Mouse (Mus musculus) myocyte (in vitro differentiated cells): ENCODE results near the gene C8b. TPM values are rescaled to one million over a fixed set of nuclear protein-coding genes. Genes with fewer than 3 reads are reported as not detected.

Experiments
- H3K27me3 ChIP-seq: one replicate; pipeline ENCODE4 v1.6.1; 2011; ENCODE audit not compliant: control insufficient read depth, insufficient read depth, insufficient read length
- H3K36me3 ChIP-seq: one replicate; pipeline ENCODE4 v1.6.1; 2011; ENCODE audit not compliant: control insufficient read depth, insufficient read depth
- H3K4me2 ChIP-seq: one replicate; pipeline ENCODE4 v1.6.1; 2011; ENCODE audit warnings: low read depth, control low read depth
- H3K4me3 ChIP-seq: one replicate; pipeline ENCODE4 v1.5.1; 2011; ENCODE audit warnings: mild to moderate bottlenecking, control low read depth, moderate library complexity
- H3K79me2 ChIP-seq: one replicate; pipeline ENCODE4 v1.6.1; 2011; ENCODE audit not compliant: control insufficient read depth, insufficient read depth
- H3ac ChIP-seq: one replicate; pipeline ENCODE4 v1.6.1; 2011; ENCODE audit not compliant: control insufficient read depth, insufficient read length
- CEBPB ChIP-seq: IDR thresholded peaks from 2 replicates; pipeline ENCODE4 v1.6.1; 2011; ENCODE audit warnings: mild to moderate bottlenecking, moderate library complexity; ENCODE audit not compliant: poor library complexity, insufficient read depth, severe bottlenecking
- E2F4 ChIP-seq: IDR thresholded peaks from one replicate; pipeline ENCODE4 v1.6.1; 2011; ENCODE audit warnings: mild to moderate bottlenecking, control low read depth, moderate library complexity; ENCODE audit not compliant: insufficient read depth
- MAX ChIP-seq: IDR thresholded peaks from one replicate; pipeline ENCODE4 v1.6.1; 2011; ENCODE audit warnings: low read depth, mild to moderate bottlenecking, control low read depth
- MYOD1 ChIP-seq, 3 experiments: IDR thresholded peaks; one replicate each; pipeline ENCODE4 v1.6.1; 2011; ENCODE audit warnings: control low read depth in 2 of 3, low read depth in 2 of 3, mild to moderate bottlenecking in 2 of 3, moderate library complexity in 1 of 3; ENCODE audit not compliant: insufficient read length in 2 of 3, control insufficient read depth in 1 of 3
- MYOG ChIP-seq, 3 experiments: IDR thresholded peaks; one replicate each; pipeline ENCODE4 v1.6.1; 2011; ENCODE audit warnings: control low read depth in 2 of 3, low read depth in 2 of 3, mild to moderate bottlenecking in 2 of 3; ENCODE audit not compliant: insufficient read length in 2 of 3, control insufficient read depth in 1 of 3, insufficient read depth in 1 of 3
- POLR2A ChIP-seq: IDR thresholded peaks from one replicate; pipeline ENCODE4 v1.6.1; 2011; ENCODE audit warnings: low read depth, mild to moderate bottlenecking, control low read depth, moderate library complexity; ENCODE audit not compliant: insufficient read length
- POLR2AphosphoS2 ChIP-seq: IDR thresholded peaks from one replicate; pipeline ENCODE4 v1.6.1; 2011; ENCODE audit warnings: low read depth, control low read depth; ENCODE audit not compliant: insufficient read length
- REST ChIP-seq: IDR thresholded peaks from one replicate; pipeline ENCODE4 v1.6.1; 2011; ENCODE audit warnings: mild to moderate bottlenecking, control low read depth, moderate library complexity; ENCODE audit not compliant: insufficient read depth, insufficient read length
- SRF ChIP-seq: IDR thresholded peaks from one replicate; pipeline ENCODE4 v1.6.1; 2011; ENCODE audit warnings: low read depth; ENCODE audit not compliant: control insufficient read depth, insufficient read length
- TCF12 ChIP-seq: IDR thresholded peaks from one replicate; pipeline ENCODE4 v1.6.1; 2011; ENCODE audit warnings: mild to moderate bottlenecking, control low read depth; ENCODE audit not compliant: poor library complexity, insufficient read depth, severe bottlenecking
- USF1 ChIP-seq: IDR thresholded peaks from one replicate; pipeline ENCODE4 v1.6.1; 2011; ENCODE audit warnings: low read depth, mild to moderate bottlenecking, control low read depth, moderate library complexity
- polyA plus RNA-seq: library from polyadenylated mRNA; unstranded; fragments of >200 nt; fragmentation: generic; extraction: Trizol; gene quantifications from one replicate; pipeline ENCODE4 v1.2.1, GENCODE M21; 2012; ENCODE audit warnings: missing spikeins

Gene C8b
- polyA plus RNA-seq, 1 experiment: not detected

- Histone ChIP-seq H3K4me3 (no peak overlapping the region), H3ac (no peak overlapping the region), H3K79me2 (no peaks in the 10 kb centered on the region), H3K4me2 (no peak overlapping the region), H3K27me3 (no peaks in the 10 kb centered on the region), H3K36me3 (no peaks in the 10 kb centered on the region)
- TF ChIP-seq POLR2A (no peak), CEBPB (no peak), MYOG (IDR thresholded peaks at IDR 0.05; ENCODE audit: control insufficient read depth in 1 of 3, insufficient read depth in 1 of 3, insufficient read length in 2 of 3, low read depth in 2 of 3) (no peak), MYOD1 (IDR thresholded peaks at IDR 0.05; ENCODE audit: control insufficient read depth in 1 of 3, insufficient read length in 2 of 3, low read depth in 2 of 3) (no peak), MAX (no peak), TCF12 (no peak), REST (no peak), POLR2AphosphoS2 (no peak), SRF (no peak)
Observed at GRCm38 (mm10) chr4:104842204-104842603, 76.1 kb downstream of the C8b start.

- Histone ChIP-seq H3K4me2 (no peak overlapping the region), H3ac (no peak overlapping the region), H3K4me3 (no peak overlapping the region), H3K79me2 (no peaks in the 10 kb centered on the region), H3K36me3 (no peaks in the 10 kb centered on the region), H3K27me3 (no peaks in the 10 kb centered on the region)
- no peak for TF ChIP-seq USF1
- TF ChIP-seq POLR2A: no peak
- no peak for TF ChIP-seq E2F4
- TF ChIP-seq TCF12: no peak
Observed at GRCm38 (mm10) chr4:104843546-104843945, 77.4 kb downstream of the C8b start.

Other genes starting within 250 kb of the C8b start
- gene Gm17662, start 91.0 kb downstream of the C8b start, polyA plus RNA-seq: not detected
- not detected for gene C8a, start 110.1 kb downstream of the C8b start, polyA plus RNA-seq
- gene Fyb2, start 147.1 kb downstream of the C8b start, polyA plus RNA-seq: 0.08 TPM